Mouse (Mus musculus) yolk sac, embryonic 10.5 days (tissue): Measurements from ENCODE around the gene Pom121l2.
A peak's percentile ranks its signal among the peaks of the same experiment; 100 is the strongest.

Experiments used
- DNase-seq: peaks from one replicate; pipeline ENCODE4 v3.0.0-alpha.2; 2017; ENCODE audit warnings: low spot score

Pom121l2 gene

GRCm38 (mm10) chr13:21980981-21981802, at the start of gene Pom121l2:
Pom121l2 (plus strand) TSS chr13:21981194.
- DNase-seq: peak; percentile 60

GRCm38 (mm10) chr13:21931740-21932139, 49.3 kb upstream of the Pom121l2 start:
- no peak for DNase-seq

- DNase-seq: peak; percentile 75
Measured at GRCm38 (mm10) chr13:21933626-21934548, 47.1 kb upstream of the Pom121l2 start.

GRCm38 (mm10) chr13:21934982-21935791, 45.8 kb upstream of the Pom121l2 start:
- peak; percentile 88 for DNase-seq

- peak; percentile 62 for DNase-seq
Measured at GRCm38 (mm10) chr13:21935833-21936232, 45.2 kb upstream of the Pom121l2 start.

- peak; percentile 96 for DNase-seq
Measured at GRCm38 (mm10) chr13:21936968-21937367, 44.0 kb upstream of the Pom121l2 start.

- peak; percentile 93 for DNase-seq
Measured at GRCm38 (mm10) chr13:21940213-21940612, 40.8 kb upstream of the Pom121l2 start.

- peak; percentile 80 for DNase-seq
Measured at GRCm38 (mm10) chr13:21940811-21941321, 40.1 kb upstream of the Pom121l2 start.

GRCm38 (mm10) chr13:21943644-21944043, 37.4 kb upstream of the Pom121l2 start:
- no peak for DNase-seq

- DNase-seq: no peak
Measured at GRCm38 (mm10) chr13:21944592-21944925, 36.4 kb upstream of the Pom121l2 start.

- DNase-seq: peak; percentile 97
Measured at GRCm38 (mm10) chr13:21944926-21945740, 35.9 kb upstream of the Pom121l2 start, which contains the start of gene Zfp184. Zfp184 (plus strand) TSS chr13:21945094.

GRCm38 (mm10) chr13:21969269-21969668, 11.7 kb upstream of the Pom121l2 start:
- DNase-seq: no peak

- DNase-seq: no peak
Measured at GRCm38 (mm10) chr13:21969816-21970215, 11.2 kb upstream of the Pom121l2 start.

- peak; percentile 12 for DNase-seq
Measured at GRCm38 (mm10) chr13:21971641-21972040, 9.4 kb upstream of the Pom121l2 start.

- DNase-seq: peak; percentile 92
Measured at GRCm38 (mm10) chr13:21974221-21974725, 6.7 kb upstream of the Pom121l2 start.

- DNase-seq: peak; percentile 86
Measured at GRCm38 (mm10) chr13:21974726-21975473, 6.1 kb upstream of the Pom121l2 start.

GRCm38 (mm10) chr13:21981803-21982193, 804 bp downstream of the Pom121l2 start:
- DNase-seq: no peak

GRCm38 (mm10) chr13:21984486-21984885, 3.5 kb downstream of the Pom121l2 start:
- DNase-seq: no peak

- no peak for DNase-seq
Measured at GRCm38 (mm10) chr13:21992550-21992949, 11.6 kb downstream of the Pom121l2 start.
